Mouse (Mus musculus): ENCODE measurements around the gene Etv6.

DNA sequence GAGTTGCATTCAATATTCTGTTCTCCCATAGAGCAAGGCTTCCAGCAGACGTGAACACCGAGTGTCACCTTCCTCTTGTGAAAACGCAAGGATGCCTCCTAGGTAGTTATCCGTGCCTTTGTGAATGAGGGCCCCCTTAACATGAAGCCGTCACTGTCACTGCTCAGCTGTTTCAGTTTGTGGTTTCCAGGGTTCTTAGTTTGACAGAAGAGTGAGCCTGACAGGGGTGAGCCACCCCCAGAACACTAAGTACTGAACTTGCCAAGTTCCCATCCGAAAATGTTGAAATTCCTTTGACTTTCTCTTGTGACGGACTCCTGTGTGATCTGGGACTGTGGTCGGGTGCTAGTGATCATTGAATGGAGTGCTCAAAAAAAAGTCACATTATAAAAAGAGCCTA is 129.5 kb downstream of the Etv6 start:
- TF ChIP-seq CTCF (IDR thresholded peaks at IDR 0.05; ENCODE audit: borderline replicate concordance, extremely low read depth, insufficient read depth, insufficient read length) (no peak), POLR2A (IDR thresholded peaks at IDR 0.05; ENCODE audit: borderline replicate concordance, extremely low read depth, insufficient read depth, insufficient read length, poor library complexity, severe bottlenecking) (no peak)
